Mouse (Mus musculus) embryonic facial prominence, embryonic 10.5 days (tissue): ENCODE results near the gene Babam1. TPM values are rescaled to one million over a fixed set of nuclear protein-coding genes. Genes with fewer than 3 reads are reported as not detected.

ENCODE experiments used
- DNase-seq: peaks from one replicate; pipeline ENCODE4 v3.0.0-alpha.2; 2017; ENCODE audit warnings: low spot score
- H3K27ac ChIP-seq: fragments of 300-500 bp; sonication (generic); replicated peaks from 2 replicates; pipeline ENCODE4 v1.5.1; 2016; ENCODE audit warnings: mild to moderate bottlenecking
- H3K27me3 ChIP-seq: fragments of 300-500 bp; sonication (generic); replicated peaks from 2 replicates; pipeline ENCODE4 v1.6.1; 2016; ENCODE audit warnings: low read depth, mild to moderate bottlenecking; ENCODE audit not compliant: poor library complexity, severe bottlenecking
- H3K36me3 ChIP-seq: fragments of 300-500 bp; sonication (generic); replicated peaks from 2 replicates; pipeline ENCODE4 v1.6.1; 2016; ENCODE audit warnings: mild to moderate bottlenecking, moderate library complexity
- H3K4me1 ChIP-seq: fragments of 300-500 bp; sonication (generic); 2 replicates; pipeline ENCODE4 v1.6.1; 2016
- H3K4me3 ChIP-seq: fragments of 300-500 bp; sonication (generic); 2 replicates; pipeline ENCODE4 v1.5.1; 2016; ENCODE audit warnings: mild to moderate bottlenecking, moderate library complexity
- H3K9me3 ChIP-seq: fragments of 300-500 bp; sonication (generic); 2 replicates; pipeline ENCODE4 v1.6.1; 2016; ENCODE audit warnings: mild to moderate bottlenecking
- WGBS: fragments of 180-500 bp; shearing (Covaris S2); methylation state at CpG from one replicate; pipeline ENCODE4 v1.1.7; 2016; 5-methylcytosine and 5-hydroxymethylcytosine counted together
- polyA plus RNA-seq: library from polyadenylated mRNA; unstranded; fragments of >200 nt; fragmentation: Nextera tagmentation; extraction: Ambion mirVana; gene quantifications from 2 replicates; pipeline ENCODE4 v1.2.1, GENCODE M21; 2016

Gene Babam1
- polyA plus RNA-seq, 1 experiment from 2014 or later, result 110 TPM

DNA sequence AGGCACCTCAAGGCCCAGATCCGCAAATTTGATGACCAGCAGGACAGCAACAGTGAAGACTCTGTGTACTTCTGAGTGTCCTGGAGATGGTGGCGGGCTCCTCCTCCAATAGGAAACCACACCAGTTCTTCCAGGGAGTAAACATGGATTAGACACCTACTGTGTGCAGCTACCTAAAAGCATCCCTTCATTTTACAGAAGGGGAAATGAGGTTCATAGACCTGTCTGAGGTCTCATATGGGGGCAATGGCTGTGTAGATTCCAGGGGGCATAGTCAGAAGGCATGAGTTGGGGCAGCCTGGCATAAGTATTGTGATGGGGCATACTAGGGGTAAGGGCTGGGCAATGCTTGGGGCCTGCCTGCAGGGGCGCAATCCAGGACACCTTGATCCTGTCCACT is 23.7 kb upstream of the Babam1 start:
- no peaks in the 10 kb centered on the region for H3K9me3 ChIP-seq
- H3K27ac ChIP-seq, result no peak overlapping the region
- H3K4me3 ChIP-seq, result no peak overlapping the region
- H3K27me3 ChIP-seq, result peaks cover 19% of the 10 kb centered on the region
- peaks cover 70% of the 10 kb centered on the region for H3K36me3 ChIP-seq
- H3K4me1 ChIP-seq, result peaks cover 49% of the 10 kb centered on the region
- WGBS, result 89% methylated on average over 3 of the region's 3 CpGs
- DNase-seq, result no peak

DNA sequence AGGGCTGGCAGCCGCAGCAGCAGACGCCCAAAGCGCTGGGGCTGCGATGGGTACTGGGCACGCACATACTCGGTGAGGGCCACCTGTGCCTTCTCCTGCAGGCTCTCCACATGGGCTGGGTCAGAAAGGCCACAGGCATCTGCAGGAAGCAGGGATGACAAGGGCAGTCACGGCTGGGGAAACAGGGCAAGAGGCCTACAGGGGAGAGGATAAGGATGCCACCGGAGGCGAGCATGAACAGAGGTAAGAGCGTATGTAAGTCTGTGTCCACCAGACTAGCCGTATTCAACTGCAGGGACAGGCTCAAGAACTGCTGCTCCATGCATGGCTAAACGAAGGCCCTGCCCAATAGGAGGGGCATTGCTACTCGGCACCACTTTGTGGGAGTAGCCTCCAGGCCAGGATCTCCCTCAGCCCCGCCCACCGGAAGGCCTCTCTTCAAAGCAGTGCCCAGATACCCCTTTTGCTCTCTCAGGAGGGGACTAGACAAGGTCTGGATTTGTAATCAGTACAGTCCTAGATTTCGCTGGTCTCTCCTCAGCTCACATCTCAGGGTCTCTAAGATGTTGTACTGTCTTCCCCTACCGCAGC is 21.9 kb upstream of the Babam1 start:
- H3K4me3 ChIP-seq, result no peak overlapping the region
- H3K36me3 ChIP-seq, result peaks cover 72% of the 10 kb centered on the region
- no peaks in the 10 kb centered on the region for H3K9me3 ChIP-seq
- H3K4me1 ChIP-seq, result peaks cover 60% of the 10 kb centered on the region
- peaks cover 19% of the 10 kb centered on the region for H3K27me3 ChIP-seq
- DNase-seq, result no peak
- 79% methylated on average over 17 of the region's 17 CpGs for WGBS
- no peak overlapping the region for H3K27ac ChIP-seq

DNA sequence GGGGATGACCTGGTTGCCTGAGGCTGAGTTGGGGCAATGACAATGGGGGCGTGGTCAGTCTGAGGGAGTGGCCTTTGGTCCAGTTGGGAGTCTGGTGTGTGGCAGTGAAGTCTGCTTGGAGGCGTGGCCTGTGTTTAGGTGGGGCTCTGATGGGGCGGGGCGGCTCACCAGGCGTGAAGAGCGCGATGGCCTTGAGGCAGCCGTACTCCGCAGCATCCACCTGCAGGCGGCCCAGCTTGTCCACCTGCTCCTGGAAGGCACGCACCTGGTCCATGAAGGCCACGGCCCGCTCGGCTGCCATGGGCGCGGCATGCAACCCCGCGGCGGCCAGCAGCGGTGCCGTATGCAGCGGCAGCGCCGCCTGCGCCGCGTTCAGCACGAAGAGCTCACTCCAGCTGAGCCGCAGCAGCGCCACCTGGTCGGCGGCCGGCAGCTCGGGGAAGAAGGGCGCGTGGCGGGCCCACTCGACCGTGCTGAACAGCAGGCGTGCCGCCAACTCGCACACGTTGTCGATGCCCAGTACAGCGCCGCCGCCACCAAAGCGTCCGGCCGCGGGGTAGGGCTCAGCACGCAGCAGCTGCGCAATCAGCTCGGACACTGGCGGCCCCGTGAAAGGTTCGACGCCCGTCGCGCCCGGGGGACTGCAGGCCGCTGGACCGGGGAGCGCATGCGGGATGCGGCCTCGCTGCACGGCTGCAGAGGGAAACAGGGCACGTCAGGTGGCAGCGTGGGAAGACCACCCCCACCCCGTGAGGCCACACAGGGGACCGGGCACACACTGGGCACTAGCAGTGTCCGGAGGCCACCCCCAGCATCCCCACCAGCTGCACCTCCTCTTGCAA is 20.9 kb upstream of the Babam1 start:
- WGBS, result 8% methylated on average over 74 of the region's 74 CpGs
- Histone ChIP-seq H3K27ac (peak overlapping the region; percentile 72), H3K27me3 (peaks cover 19% of the 10 kb centered on the region), H3K4me1 (peaks cover 68% of the 10 kb centered on the region), H3K4me3 (peak overlapping the region; percentile 52), H3K9me3 (no peaks in the 10 kb centered on the region), H3K36me3 (peaks cover 70% of the 10 kb centered on the region)
- DNase-seq, result peak; percentile 74

DNA sequence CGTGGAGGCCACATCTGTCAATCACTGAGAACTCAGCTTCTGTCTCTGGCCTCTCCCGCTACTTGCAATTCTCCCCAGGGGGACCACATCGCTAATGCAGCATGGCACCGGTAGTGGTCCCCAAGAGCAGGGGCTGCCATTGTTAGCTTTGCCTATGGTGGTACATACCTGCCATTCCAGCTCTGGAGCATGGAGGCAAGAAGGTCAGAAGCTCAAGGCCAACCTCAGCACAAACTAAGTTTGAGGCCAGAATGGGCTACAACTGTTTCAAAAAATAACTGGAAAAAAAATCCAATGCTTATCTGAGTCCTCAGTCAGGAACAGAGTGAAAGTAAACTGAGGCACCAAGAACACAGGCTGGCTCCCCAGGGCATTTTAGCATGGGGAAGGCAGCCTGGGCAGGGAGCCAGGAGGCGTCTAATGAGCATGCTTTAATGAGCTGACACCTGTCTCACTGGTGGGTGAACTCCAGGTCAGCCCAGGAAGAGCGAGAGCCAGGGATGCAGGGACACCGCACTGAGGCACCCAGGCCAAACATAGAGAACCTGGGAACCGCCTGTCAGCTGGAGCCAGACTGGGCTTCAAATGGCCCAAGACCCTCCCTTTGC is 20.1 kb upstream of the Babam1 start:
- peaks cover 19% of the 10 kb centered on the region for H3K27me3 ChIP-seq
- WGBS, result 50% methylated on average over 8 of the region's 8 CpGs
- H3K9me3 ChIP-seq, result no peaks in the 10 kb centered on the region
- DNase-seq, result no peak
- H3K4me3 ChIP-seq, result peak overlapping the region; percentile 52
- peaks cover 70% of the 10 kb centered on the region for H3K36me3 ChIP-seq
- H3K27ac ChIP-seq, result peak overlapping the region; percentile 72; the same call in 1 of the 2 replicates
- H3K4me1 ChIP-seq, result peaks cover 71% of the 10 kb centered on the region

DNA sequence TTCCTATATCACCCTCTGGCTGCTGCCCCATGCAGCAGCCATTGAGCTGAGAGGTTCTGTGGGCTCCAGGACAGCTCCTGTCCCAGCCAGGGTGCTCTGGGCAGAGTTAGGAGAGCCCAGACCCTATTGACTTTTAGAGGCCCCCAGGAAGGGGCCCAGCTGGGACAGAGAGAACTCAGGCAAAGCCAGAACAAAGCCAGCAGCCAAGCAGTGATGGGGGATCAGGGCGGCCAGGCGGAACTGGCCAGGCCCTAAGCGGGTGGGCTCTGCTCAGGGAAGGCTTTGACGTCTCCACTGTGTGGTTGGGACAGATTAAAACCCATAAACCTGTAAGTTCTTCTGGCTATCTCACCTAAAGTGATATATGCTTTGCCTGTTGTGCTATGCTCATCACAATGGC is 17.7 kb upstream of the Babam1 start:
- no peaks in the 10 kb centered on the region for H3K9me3 ChIP-seq
- H3K4me3 ChIP-seq, result peak overlapping the region; percentile 82
- WGBS, result 44% methylated on average over 4 of the region's 4 CpGs
- peak overlapping the region; percentile 97 for H3K27ac ChIP-seq
- H3K4me1 ChIP-seq, result peaks cover 88% of the 10 kb centered on the region
- peaks cover 51% of the 10 kb centered on the region for H3K36me3 ChIP-seq
- H3K27me3 ChIP-seq, result peaks cover 19% of the 10 kb centered on the region
- no peak for DNase-seq

- Histone ChIP-seq H3K27me3 (peaks cover 19% of the 10 kb centered on the region), H3K4me3 (peak overlapping the region; percentile 82), H3K36me3 (peaks cover 45% of the 10 kb centered on the region), H3K4me1 (peaks cover 88% of the 10 kb centered on the region), H3K27ac (peak overlapping the region; percentile 97), H3K9me3 (no peaks in the 10 kb centered on the region)
- WGBS, result 23% methylated on average over 3 of the region's 3 CpGs
- no peak for DNase-seq
Observed at GRCm38 (mm10) chr8:71379512-71380075, 17.1 kb upstream of the Babam1 start.

GRCm38 (mm10) chr8:71380178-71381171 is 16.2 kb upstream of the Babam1 start:
- peak overlapping the region; percentile 97 for H3K27ac ChIP-seq
- H3K36me3 ChIP-seq, result peaks cover 36% of the 10 kb centered on the region
- DNase-seq, result peak; percentile 63
- H3K9me3 ChIP-seq, result no peaks in the 10 kb centered on the region
- H3K4me1 ChIP-seq, result peaks cover 79% of the 10 kb centered on the region
- peaks cover 19% of the 10 kb centered on the region for H3K27me3 ChIP-seq
- H3K4me3 ChIP-seq, result peak overlapping the region; percentile 82
- WGBS, result 1% methylated on average over 72 of the region's 72 CpGs

GRCm38 (mm10) chr8:71381421-71381970 is 15.2 kb upstream of the Babam1 start, which contains the start of gene Nr2f6:
TSS of gene Nr2f6 (minus strand) at chr8:71381960.
- Histone ChIP-seq H3K27me3 (peaks cover 14% of the 10 kb centered on the region), H3K27ac (peak within 1 kb of the TSS; percentile 97), H3K9me3 (no peaks in the 10 kb centered on the region), H3K36me3 (peaks cover 28% of the 10 kb centered on the region), H3K4me3 (peak within 1 kb of the TSS; percentile 82), H3K4me1 (peaks cover 71% of the 10 kb centered on the region)
- DNase-seq, result peak; percentile 88
- 4% methylated on average over 89 of the region's 89 CpGs for WGBS

DNA sequence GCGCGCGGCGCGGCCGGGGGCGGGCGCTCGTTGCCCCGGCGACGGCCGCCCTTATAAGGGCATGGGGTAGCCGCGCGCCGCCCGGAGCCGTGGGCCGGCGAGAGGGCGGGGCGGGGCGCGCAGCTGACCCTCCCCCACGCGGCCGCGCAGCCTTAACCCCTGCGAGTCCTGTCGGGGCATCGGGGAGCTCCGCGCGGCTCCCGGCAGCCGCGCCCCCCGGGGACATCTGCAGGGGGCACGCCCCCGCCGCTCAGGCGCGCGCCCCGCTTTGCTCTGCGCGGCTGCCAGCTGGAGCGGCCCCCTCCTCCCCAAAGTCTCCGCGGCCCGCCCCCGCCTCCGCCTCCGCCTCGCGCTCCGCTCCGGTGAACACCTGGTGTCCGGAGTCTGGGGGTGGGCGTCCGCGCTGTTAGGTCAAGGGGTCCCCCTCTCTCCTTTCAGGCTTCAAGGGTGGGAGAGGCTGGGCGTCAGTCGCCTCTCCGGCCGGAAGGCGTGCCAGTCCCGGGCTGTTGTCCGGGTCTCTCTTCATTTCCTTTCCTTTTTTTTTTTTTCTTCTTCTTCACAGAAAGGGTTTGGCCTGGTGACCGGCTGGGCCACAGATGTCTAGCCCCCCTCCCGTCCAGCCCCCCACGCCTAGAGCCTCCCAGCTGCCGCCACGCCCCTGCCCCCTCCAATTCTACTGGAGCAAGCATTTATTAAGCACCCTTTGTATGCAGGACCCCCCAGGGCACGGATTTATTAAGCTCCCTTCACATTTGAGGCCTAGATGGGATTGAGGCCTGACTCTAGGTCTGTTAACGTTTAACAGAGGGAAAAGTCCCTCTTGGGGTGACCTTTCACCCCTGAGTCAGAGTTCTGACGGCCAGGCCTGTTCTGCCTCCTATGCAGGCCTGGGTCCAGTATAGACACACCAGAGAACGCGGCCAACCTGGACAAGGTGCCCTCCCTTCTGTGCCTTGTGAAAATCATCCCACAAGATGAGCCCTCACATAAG is 14.4 kb upstream of the Babam1 start:
- DNase-seq, result peak; percentile 96
- Histone ChIP-seq H3K4me1 (peaks cover 63% of the 10 kb centered on the region), H3K27me3 (peaks cover 7% of the 10 kb centered on the region), H3K4me3 (peak overlapping the region; percentile 82), H3K9me3 (no peaks in the 10 kb centered on the region), H3K27ac (peak overlapping the region; percentile 97), H3K36me3 (peaks cover 20% of the 10 kb centered on the region)
- WGBS, result 2% methylated on average over 64 of the region's 80 CpGs

DNA sequence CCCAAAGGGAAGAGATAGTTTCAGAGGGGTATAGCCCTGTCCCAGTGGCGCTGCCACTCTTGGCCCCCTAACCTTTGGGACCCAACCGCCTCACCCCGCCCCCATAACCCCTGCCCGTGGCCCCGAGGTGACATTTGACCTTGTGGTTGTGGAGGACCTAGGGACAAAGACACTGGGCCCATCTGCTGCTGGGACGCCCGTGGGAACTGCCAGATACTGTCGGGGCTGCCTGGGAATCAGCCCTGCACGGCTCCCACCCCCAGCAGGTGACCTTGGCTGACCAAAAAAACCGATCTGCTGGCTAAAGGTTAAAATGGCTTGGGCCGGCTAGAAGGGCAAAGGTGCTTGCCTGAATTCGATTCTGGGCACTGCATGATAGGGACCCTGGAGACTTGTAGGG is 13.3 kb upstream of the Babam1 start:
- peaks cover 9% of the 10 kb centered on the region for H3K36me3 ChIP-seq
- no peaks in the 10 kb centered on the region for H3K9me3 ChIP-seq
- no peak for DNase-seq
- 4% methylated on average over 12 of the region's 12 CpGs for WGBS
- H3K4me3 ChIP-seq, result peak overlapping the region; percentile 32
- no peaks in the 10 kb centered on the region for H3K27me3 ChIP-seq
- peaks cover 53% of the 10 kb centered on the region for H3K4me1 ChIP-seq
- peak overlapping the region; percentile 97 for H3K27ac ChIP-seq
